Mouse (Mus musculus) spleen, adult 2 months (tissue): ENCODE results near the gene Dgki.

Experiments
- CTCF ChIP-seq: fragments of 200-500 bp; IDR thresholded peaks from 2 replicates; pipeline ENCODE4 v1.5.1; 2011; ENCODE audit warnings: mild to moderate bottlenecking, inconsistent platforms; ENCODE audit not compliant: insufficient read depth, insufficient read length, insufficient replicate concordance; ENCODE audit errors: extremely low read depth
- POLR2A ChIP-seq: fragments of 200-500 bp; IDR thresholded peaks from 2 replicates; pipeline ENCODE4 v1.6.1; 2011; ENCODE audit warnings: low read depth, low read length, inconsistent platforms

DNA sequence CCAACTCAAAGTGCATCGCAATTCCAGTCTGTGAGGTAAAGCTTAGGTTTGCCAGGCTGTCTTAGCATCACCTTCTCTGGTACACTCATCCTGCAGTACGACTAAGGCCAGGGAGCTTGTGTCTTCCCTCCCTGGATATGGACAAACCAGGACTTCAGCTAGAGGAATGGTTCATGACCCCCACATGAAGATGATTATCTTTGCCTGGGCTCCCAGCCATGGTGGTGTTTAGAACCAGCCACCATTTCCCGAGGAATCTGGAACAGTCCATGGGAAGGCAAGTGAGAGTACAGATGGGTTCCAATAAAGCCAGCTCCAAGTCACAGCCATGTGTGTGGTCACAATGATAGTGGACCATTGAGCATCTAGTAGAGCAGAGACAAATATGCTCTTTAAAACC is 427.1 kb downstream of the Dgki start:
- no peak for TF ChIP-seq CTCF
- TF ChIP-seq POLR2A, result no peak
